Mouse (Mus musculus): ENCODE results near the gene Cyfip2.

DNA sequence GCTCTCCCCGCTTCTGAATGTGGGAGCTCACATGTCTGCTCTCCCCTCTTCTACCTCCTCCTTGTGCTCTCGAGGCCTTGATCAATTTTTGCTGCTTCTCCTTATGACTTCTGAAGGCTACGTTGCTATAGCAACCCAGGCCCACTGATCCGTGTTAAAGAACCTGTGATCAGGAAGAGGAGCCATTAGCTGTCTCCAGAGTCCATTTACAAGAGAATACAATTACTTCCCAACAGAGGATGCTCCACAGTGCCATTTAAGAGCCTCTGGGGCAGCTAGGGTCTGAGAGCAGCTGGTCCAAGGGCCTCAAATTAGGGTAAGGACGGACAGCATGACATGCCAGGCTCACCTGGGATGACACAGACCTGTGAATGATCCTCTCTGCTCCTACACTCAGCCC is 94.1 kb downstream of the Cyfip2 start:
- TF ChIP-seq POLR2A (IDR thresholded peaks at IDR 0.05; ENCODE audit: control insufficient read depth, extremely low read depth, insufficient read depth, low read length, poor library complexity) (no peak), CTCF (IDR thresholded peaks at IDR 0.05; ENCODE audit: borderline replicate concordance, control insufficient read depth, extremely low read depth, insufficient read depth, low read length, poor library complexity) (no peak)
